Comparison of ENCODE assay signal across 18 mouse cellular contexts in the genomic region with DNA sequence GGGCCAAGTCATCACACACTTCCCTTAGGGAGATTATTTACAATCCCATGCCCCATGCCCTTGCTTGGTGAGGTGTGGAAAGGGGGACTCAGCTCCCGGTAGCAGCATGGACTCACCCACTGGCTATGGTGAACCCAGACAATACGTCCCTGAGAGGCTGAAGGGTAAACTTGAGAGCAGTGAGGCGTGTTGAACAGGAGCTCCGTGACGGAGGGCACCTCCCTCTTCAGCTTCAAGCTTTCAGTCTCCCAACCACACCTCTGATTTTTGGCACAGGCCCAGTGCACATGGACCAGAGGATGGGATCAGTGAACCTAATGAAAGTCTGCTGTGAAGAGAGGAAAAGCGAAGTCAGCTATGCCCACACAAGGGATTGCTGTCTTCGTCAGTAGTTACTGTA. TPM values are rescaled to one million over a fixed set of nuclear protein-coding genes. Genes with fewer than 3 reads are reported as not detected.
DNase-seq lines count a peak whose midpoint lies in the region; ATAC-seq and TF ChIP-seq lines count a peak whose summit lies in the region.
"Had no signal": no experiment of that assay in that cellular context is flagged by ENCODE, and none has a peak within 500 bp of the region (broad histone marks: within the 10 kb centered on the region; RNA-seq: fewer than 3 reads in every experiment).

No protein-coding gene starts in this region.

- H3K36me3 ChIP-seq in heart, embryonic 11.5 days (ENCODE audit: control insufficient read depth, insufficient read depth, low read length): no peaks in the 10 kb centered on the region
- H3K36me3 ChIP-seq in kidney, embryonic 14.5 days (ENCODE audit: control insufficient read depth, insufficient read depth, low read length): no peaks in the 10 kb centered on the region
- no peaks in the 10 kb centered on the region for H3K36me3 ChIP-seq in stomach, embryonic 14.5 days (ENCODE audit: control insufficient read depth, insufficient read depth, low read length)
- H3K36me3 ChIP-seq: limb, embryonic 15.5 days; neural tube, embryonic 15.5 days had no signal

- H3K4me1 ChIP-seq in heart, embryonic 11.5 days (ENCODE audit: control insufficient read depth, insufficient read depth, low read length): no peaks in the 10 kb centered on the region
- H3K4me1 ChIP-seq in kidney, embryonic 14.5 days (ENCODE audit: control insufficient read depth, insufficient read depth, low read length): no peaks in the 10 kb centered on the region
- H3K4me1 ChIP-seq in stomach, embryonic 14.5 days (ENCODE audit: control insufficient read depth, insufficient read depth, low read length): no peaks in the 10 kb centered on the region
- H3K4me1 ChIP-seq: neural tube, embryonic 15.5 days had no signal

- TF ChIP-seq CTCF in layer of hippocampus, adult 2 months (conservative IDR thresholded peaks at IDR 0.05): no peak

- H3K4me3 ChIP-seq in heart, embryonic 11.5 days (ENCODE audit: low read depth, low read length): no peak overlapping the region
- no peak overlapping the region for H3K4me3 ChIP-seq in kidney, embryonic 14.5 days (ENCODE audit: low read length)
- H3K4me3 ChIP-seq in stomach, embryonic 14.5 days (ENCODE audit: low read depth, low read length): no peak overlapping the region
- no peak overlapping the region for H3K4me3 ChIP-seq in layer of hippocampus, adult 2 months
- H3K4me3 ChIP-seq: left cerebral cortex, adult 2 months; limb, embryonic 15.5 days; neural tube, embryonic 15.5 days had no signal

- no peak overlapping the region for H3K9ac ChIP-seq in heart, embryonic 11.5 days (ENCODE audit: low read depth, low read length)
- H3K9ac ChIP-seq in kidney, embryonic 14.5 days (ENCODE audit: low read depth, low read length): no peak overlapping the region
- no peak overlapping the region for H3K9ac ChIP-seq in stomach, embryonic 14.5 days (replicated peaks; ENCODE audit: low read depth, low read length)
- H3K9ac ChIP-seq: limb, embryonic 15.5 days; neural tube, embryonic 15.5 days had no signal

- peak; percentile 48 to 60 for DNase-seq in heart, adult 18-20 months
- peak; percentile 19 for DNase-seq in lung, postnatal 10 days
- DNase-seq in lung, postnatal 4 days: no peak
- no peak for DNase-seq in layer of hippocampus, adult 2 months (ENCODE audit: low spot score in 2 of 2)
- DNase-seq in spleen, adult 18-20 months: no peak
- DNase-seq: cerebellum, adult 11-12 months; embryo, embryonic 11 days had no signal

- H3K27me3 ChIP-seq in heart, embryonic 11.5 days (ENCODE audit: control insufficient read depth, insufficient read depth, low read length): no peaks in the 10 kb centered on the region
- no peaks in the 10 kb centered on the region for H3K27me3 ChIP-seq in kidney, embryonic 14.5 days (ENCODE audit: control insufficient read depth, insufficient read depth, low read length)
- no peaks in the 10 kb centered on the region for H3K27me3 ChIP-seq in stomach, embryonic 14.5 days (ENCODE audit: control insufficient read depth, insufficient read depth, low read length)
- H3K27me3 ChIP-seq: limb, embryonic 15.5 days; neural tube, embryonic 15.5 days had no signal

- no peak overlapping the region for H3K4me2 ChIP-seq in heart, embryonic 11.5 days
- no peak overlapping the region for H3K4me2 ChIP-seq in kidney, embryonic 14.5 days (replicated peaks; ENCODE audit: low read depth, low read length)
- no peak overlapping the region for H3K4me2 ChIP-seq in stomach, embryonic 14.5 days (replicated peaks; ENCODE audit: low read depth, low read length)
- H3K4me2 ChIP-seq: limb, embryonic 15.5 days; neural tube, embryonic 15.5 days had no signal

- no peaks in the 10 kb centered on the region for H3K9me3 ChIP-seq in heart, embryonic 11.5 days (replicated peaks; ENCODE audit: control insufficient read depth, low read length)
- no peaks in the 10 kb centered on the region for H3K9me3 ChIP-seq in kidney, embryonic 14.5 days (ENCODE audit: control insufficient read depth, low read length)
- no peaks in the 10 kb centered on the region for H3K9me3 ChIP-seq in stomach, embryonic 14.5 days (ENCODE audit: control insufficient read depth, low read depth, low read length)
- H3K9me3 ChIP-seq: limb, embryonic 15.5 days; neural tube, embryonic 15.5 days had no signal

- no peak for ATAC-seq in heart, embryonic 11.5 days (replicated peaks; ENCODE audit: insufficient number of reproducible peaks, low FRiP score, low TSS enrichment)
- ATAC-seq in kidney, embryonic 14.5 days (ENCODE audit: low FRiP score, low TSS enrichment): peak; percentile 96
- ATAC-seq in stomach, embryonic 14.5 days (ENCODE audit: insufficient number of reproducible peaks, insufficient read depth, low FRiP score, low read depth): 0 out of 2 replicates have a peak, but pooled peaks have one; percentile 56
- ATAC-seq: activated CD4-positive, CD25-positive, alpha-beta regulatory T cell, adult 4 months; intestine, embryonic 16.5 days had no signal

- H3K27ac ChIP-seq in heart, embryonic 11.5 days (ENCODE audit: low read depth, low read length): no peak overlapping the region
- peak overlapping the region; percentile 56; the same call in 1 of the 2 replicates for H3K27ac ChIP-seq in kidney, embryonic 14.5 days (ENCODE audit: low read depth, low read length)
- no peak overlapping the region for H3K27ac ChIP-seq in stomach, embryonic 14.5 days (ENCODE audit: low read length)
- no peak overlapping the region for H3K27ac ChIP-seq in layer of hippocampus, adult 2 months
- H3K27ac ChIP-seq: left cerebral cortex, adult 2 months; macrophage; neural tube, embryonic 15.5 days had no signal

- WGBS in heart, embryonic 11.5 days (ENCODE audit: insufficient replicate concordance): 72% methylated on average over 7 of the region's 7 CpGs
- WGBS in kidney, embryonic 14.5 days: 35% methylated on average over 7 of the region's 7 CpGs
- 82% methylated on average over 7 of the region's 7 CpGs for WGBS in stomach, embryonic 14.5 days

RNA-seq across cellular contexts. Expression of a gene that starts 12.8 kb away (rescaled TPM):
- 10 to 100 TPM; 31.3 to 42.9 TPM for total RNA-seq in heart, adult 18-20 months (2021)
- 0.93 and 1.5 TPM in 2 replicates for polyA plus RNA-seq in heart, embryonic 11.5 days (2014; fragmentation: Nextera tagmentation; extraction: Ambion mirVana)
- 18.6 and 20.4 TPM in 2 replicates for polyA plus RNA-seq in kidney, embryonic 14.5 days (2014; fragmentation: Nextera tagmentation; extraction: Ambion mirVana)
- 9.9 and 13.8 TPM in 2 replicates for polyA plus RNA-seq in stomach, embryonic 14.5 days (2014; fragmentation: Nextera tagmentation; extraction: Ambion mirVana)
- 1 to 10 TPM in 1 of 2 experiments, under 1 TPM in 1; 0.61 to 1.1 TPM for total RNA-seq in layer of hippocampus, adult 2 months (2021)
- total RNA-seq: monocyte, adult 5-6 weeks had no signal
- polyA plus RNA-seq: macrophage had no signal

RNA-seq across cellular contexts. Expression of a gene that starts 30.5 kb away (rescaled TPM):
- total RNA-seq in heart, adult 18-20 months (2021): under 1 TPM; 0.45 to 0.93 TPM
- polyA plus RNA-seq in heart, embryonic 11.5 days (2014; fragmentation: Nextera tagmentation; extraction: Ambion mirVana): not detected in 2 replicates
- 0.46 TPM in 1 of 2 replicates, not detected in the other for polyA plus RNA-seq in kidney, embryonic 14.5 days (2014; fragmentation: Nextera tagmentation; extraction: Ambion mirVana)
- 0.24 and 0.41 TPM in 2 replicates for polyA plus RNA-seq in stomach, embryonic 14.5 days (2014; fragmentation: Nextera tagmentation; extraction: Ambion mirVana)
- under 1 TPM in 1 of 2 experiments, not detected in 1; 0.10 TPM for total RNA-seq in layer of hippocampus, adult 2 months (2021)
- total RNA-seq: monocyte, adult 5-6 weeks had no signal
- polyA plus RNA-seq: activated CD4-positive, CD25-positive, alpha-beta regulatory T cell, adult 4 months; macrophage had no signal

RNA-seq across cellular contexts. Expression of a gene that starts 54.4 kb away (rescaled TPM):
- not detected for total RNA-seq in heart, adult 18-20 months (2021)
- polyA plus RNA-seq in heart, embryonic 11.5 days (2014; fragmentation: Nextera tagmentation; extraction: Ambion mirVana): not detected in 2 replicates
- 0.11 and 0.12 TPM in 2 replicates for polyA plus RNA-seq in kidney, embryonic 14.5 days (2014; fragmentation: Nextera tagmentation; extraction: Ambion mirVana)
- 0.38 and 0.80 TPM in 2 replicates for polyA plus RNA-seq in stomach, embryonic 14.5 days (2014; fragmentation: Nextera tagmentation; extraction: Ambion mirVana)
- total RNA-seq in layer of hippocampus, adult 2 months (2021): not detected
- total RNA-seq: heart, postnatal 14 days; left cerebral cortex, adult 2 months; monocyte, adult 5-6 weeks had no signal
- polyA plus RNA-seq: activated CD4-positive, CD25-positive, alpha-beta regulatory T cell, adult 4 months; limb, embryonic 15.5 days; macrophage; neural tube, embryonic 15.5 days had no signal

Comparison
In these comparisons a context has a peak if more than half of its experiments do, and no peak if none do; other contexts are left out.
1. DNase-seq: peak in heart, adult 18-20 months (2 of 2) and lung, postnatal 10 days (single experiment); none in lung, postnatal 4 days (0 of 2), layer of hippocampus, adult 2 months (0 of 2) and spleen, adult 18-20 months (0 of 2).